Mouse (Mus musculus) v-Abl transformed pro-B cells (cell line): Measurements from ENCODE around the gene Nat8f2.

Experiments used
- in situ Hi-C, 2 experiments: fragments of 400-800 bp; cut with MboI; formaldehyde crosslinking; loops; one replicate each; pipeline ENCODE4 v1.15.1; 2025; ENCODE audit not compliant: unreplicated experiment in 2 of 2

Gene Nat8f2

GRCm38 (mm10) chr6:85829462-85829861 lies 39.5 kb downstream of the Nat8f2 start:
- in situ Hi-C loops = loop anchor here in 1 of 2 experiments (10.0 kb wide), 1 partner anchor 175 kb away; no protein-coding TSS in a partner anchor

DNA sequence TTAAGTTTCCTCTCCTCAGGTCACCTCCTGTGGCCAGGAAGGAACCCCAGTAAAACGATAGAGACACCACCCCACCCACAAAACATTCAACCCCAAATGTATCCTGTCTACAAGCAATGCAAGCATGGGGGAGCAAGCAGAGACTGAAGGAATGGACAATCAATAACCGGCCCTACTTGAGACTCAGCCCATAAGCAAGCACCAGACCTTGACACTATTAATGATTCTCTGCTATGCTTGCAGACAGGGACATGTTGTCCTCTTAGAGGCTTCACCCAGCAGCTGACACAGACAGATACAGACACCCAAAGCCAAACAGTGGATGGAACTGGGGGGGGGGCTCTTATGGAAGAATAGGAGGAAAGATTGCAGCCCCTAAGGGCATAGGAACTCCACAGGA lies 43.1 kb downstream of the Nat8f2 start:
- in situ Hi-C loops = loop anchor here in 1 of 2 experiments (10.0 kb wide), 1 partner anchor 179 kb away; no protein-coding TSS in a partner anchor

DNA sequence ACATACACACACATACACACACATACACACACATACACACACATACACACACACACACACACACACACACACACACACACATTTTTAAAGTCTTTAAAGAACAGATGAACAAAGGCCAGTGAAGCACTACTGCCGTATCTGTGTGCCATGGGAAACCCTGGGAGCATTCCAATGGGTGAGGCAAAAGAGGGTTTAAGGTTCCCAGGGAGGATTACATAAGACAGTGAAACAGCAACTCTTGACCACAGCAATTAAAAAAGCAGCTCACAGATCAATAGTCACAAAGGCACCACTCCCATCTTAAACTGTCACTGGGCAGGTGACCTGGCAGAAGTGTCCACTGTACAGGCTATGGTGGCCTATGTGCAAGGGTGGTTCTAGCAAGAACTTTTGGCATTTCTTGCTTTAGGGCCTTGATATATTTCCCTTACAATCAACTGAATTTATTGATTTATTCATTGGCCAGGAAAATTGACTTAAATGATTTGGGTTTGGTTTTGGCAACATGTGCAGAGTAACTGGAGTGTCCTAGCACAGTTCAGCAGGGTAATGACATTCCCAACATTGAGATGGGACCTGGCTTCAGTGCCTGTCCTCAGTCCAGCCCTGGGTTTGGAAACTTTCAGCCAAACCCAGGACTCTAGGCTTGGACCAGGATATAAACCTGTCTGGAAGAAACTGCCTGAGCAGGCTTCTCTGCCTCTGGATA lies 45.4 kb downstream of the Nat8f2 start:
- in situ Hi-C loops = loop anchor here in 1 of 2 experiments (10.0 kb wide), 1 partner anchor 181 kb away; no protein-coding TSS in a partner anchor

GRCm38 (mm10) chr6:85822286-85822685 lies 46.7 kb downstream of the Nat8f2 start:
- in situ Hi-C loops = loop anchor here in 1 of 2 experiments (10.0 kb wide), 1 partner anchor 183 kb away; no protein-coding TSS in a partner anchor

- in situ Hi-C loops = loop anchor here in 1 of 2 experiments (10.0 kb wide), 1 partner anchor 184 kb away; no protein-coding TSS in a partner anchor
These were observed 48.1 kb downstream of the Nat8f2 start, which contains the start of the genes Nat8f6 and Nat8f5 for GRCm38 (mm10) chr6:85820837-85821236. Gene Nat8f6, minus strand, starts transcription at chr6:85820954. Gene Nat8f5, minus strand, starts transcription at chr6:85820972.

DNA sequence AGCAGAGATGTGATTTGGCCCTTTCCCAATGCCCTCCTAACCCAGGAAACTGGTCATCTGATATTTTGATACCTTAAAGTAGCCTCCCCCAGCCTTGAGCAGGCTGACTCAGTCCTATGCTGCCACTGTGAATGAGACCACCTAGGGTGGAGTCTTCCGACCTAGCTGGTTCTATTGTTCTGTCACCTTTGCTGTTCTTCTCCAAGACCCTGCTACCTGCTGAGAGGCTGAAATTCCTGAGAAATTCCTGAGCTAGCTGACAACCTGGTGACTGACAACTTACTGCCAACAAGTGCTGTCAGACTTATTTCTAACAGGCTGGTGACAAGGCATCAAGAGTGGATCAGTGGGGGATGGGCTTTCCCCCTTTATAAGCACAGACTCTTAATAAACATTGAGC lies 50.6 kb downstream of the Nat8f2 start:
- in situ Hi-C loops = no loop called here
